Mouse (Mus musculus) bone marrow, adult 2 months (tissue): ENCODE measurements around the gene Qpct. TPM values are rescaled to one million over a fixed set of nuclear protein-coding genes. Genes with fewer than 3 reads are reported as not detected.
"Not testable (repeated sequence)": the region's sequence is repeated elsewhere in the genome, so short reads cannot be mapped to it uniquely, and the experiment has no call there.

ENCODE experiments used
- H3K27ac ChIP-seq: fragments of 200-500 bp; 2 replicates; pipeline ENCODE4 v1.5.1; 2012; ENCODE audit warnings: low read depth, mild to moderate bottlenecking, control low read depth, inconsistent platforms, low read length; ENCODE audit not compliant: control insufficient read depth, poor library complexity, insufficient read depth
- H3K4me1 ChIP-seq: fragments of 200-500 bp; 2 replicates; pipeline ENCODE4 v1.6.1; 2011; ENCODE audit warnings: low read length; ENCODE audit not compliant: control insufficient read depth, insufficient read depth
- H3K4me3 ChIP-seq: fragments of 200-500 bp; replicated peaks from 2 replicates; pipeline ENCODE3; 2011; ENCODE audit warnings: mild to moderate bottlenecking, low read depth, low read length, control low read depth; ENCODE audit not compliant: control insufficient read depth
- CTCF ChIP-seq: fragments of 200-500 bp; IDR thresholded peaks from 2 replicates; pipeline ENCODE4 v1.5.1; 2011; ENCODE audit warnings: low read length, control low read depth; ENCODE audit not compliant: control insufficient read depth, insufficient read depth
- POLR2A ChIP-seq: fragments of 200-500 bp; IDR thresholded peaks from 2 replicates; pipeline ENCODE4 v1.6.1; 2011; ENCODE audit warnings: low read depth, mild to moderate bottlenecking, control low read depth, low read length, borderline replicate concordance; ENCODE audit not compliant: control insufficient read depth
- WGBS: fragments of 180-500 bp; shearing (Covaris S2); methylation state at CpG from one replicate; pipeline ENCODE4 v1.1.7; 2018; 5-methylcytosine and 5-hydroxymethylcytosine counted together
- polyA plus RNA-seq: library from polyadenylated mRNA; stranded (reverse); fragments of >200 nt; gene quantifications from 2 replicates; pipeline ENCODE4 v1.2.4, GENCODE M21; 2011; ENCODE audit warnings: low replicate concordance; ENCODE audit not compliant: missing spikeins, insufficient read depth, insufficient read length

The Qpct gene
- polyA plus RNA-seq, 1 experiment = 1.7 TPM

DNA sequence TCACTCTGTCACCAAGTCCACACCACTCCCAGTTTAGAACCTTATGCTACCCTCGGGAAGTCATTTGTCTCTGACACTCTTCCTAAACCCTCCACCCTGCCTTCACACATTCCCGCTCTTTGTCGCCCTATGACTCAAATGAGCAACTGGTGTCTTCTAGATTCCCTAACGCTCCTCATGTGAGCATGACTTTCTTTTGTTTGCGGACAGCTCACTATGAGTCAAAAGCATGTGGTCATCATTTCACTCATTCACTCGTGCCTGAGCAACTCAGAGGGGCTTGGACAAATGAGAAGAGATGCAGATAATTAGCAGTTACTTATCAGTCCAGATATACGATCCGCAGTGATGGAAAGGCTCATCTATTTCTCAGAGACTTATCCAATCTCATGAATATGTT lies 26.5 kb downstream of the Qpct start:
- 87% methylated on average over 8 of the region's 8 CpGs for WGBS
- TF ChIP-seq POLR2A (no peak), CTCF (no peak)
- Histone ChIP-seq H3K4me1 (no peaks in the 10 kb centered on the region), H3K27ac (no peak overlapping the region), H3K4me3 (no peak overlapping the region)

- H3K4me3 ChIP-seq = no peak overlapping the region
- H3K4me1 ChIP-seq = no peaks in the 10 kb centered on the region; the same call in 1 of the 2 replicates
- TF ChIP-seq POLR2A (no peak), CTCF (no peak)
- WGBS = 10% methylated on average over 1 of the region's 1 CpGs
- no peak overlapping the region for H3K27ac ChIP-seq
Observed at GRCm38 (mm10) chr17:79091710-79092109, 40.0 kb downstream of the Qpct start.

GRCm38 (mm10) chr17:79093286-79093975 lies 41.7 kb downstream of the Qpct start:
- Histone ChIP-seq H3K27ac (no peak overlapping the region), H3K4me3 (no peak overlapping the region), H3K4me1 (no peaks in the 10 kb centered on the region; the same call in 1 of the 2 replicates)
- TF ChIP-seq POLR2A = no peak
- no peak for TF ChIP-seq CTCF
- WGBS = 67% methylated on average over 5 of the region's 5 CpGs

- Histone ChIP-seq H3K4me3 (no peak overlapping the region), H3K4me1 (no peaks in the 10 kb centered on the region; the same call in 1 of the 2 replicates), H3K27ac (no peak overlapping the region)
- TF ChIP-seq POLR2A (no peak), CTCF (no peak)
- WGBS = 5% methylated on average over 2 of the region's 2 CpGs
Observed at GRCm38 (mm10) chr17:79095624-79096023, 43.9 kb downstream of the Qpct start.

DNA sequence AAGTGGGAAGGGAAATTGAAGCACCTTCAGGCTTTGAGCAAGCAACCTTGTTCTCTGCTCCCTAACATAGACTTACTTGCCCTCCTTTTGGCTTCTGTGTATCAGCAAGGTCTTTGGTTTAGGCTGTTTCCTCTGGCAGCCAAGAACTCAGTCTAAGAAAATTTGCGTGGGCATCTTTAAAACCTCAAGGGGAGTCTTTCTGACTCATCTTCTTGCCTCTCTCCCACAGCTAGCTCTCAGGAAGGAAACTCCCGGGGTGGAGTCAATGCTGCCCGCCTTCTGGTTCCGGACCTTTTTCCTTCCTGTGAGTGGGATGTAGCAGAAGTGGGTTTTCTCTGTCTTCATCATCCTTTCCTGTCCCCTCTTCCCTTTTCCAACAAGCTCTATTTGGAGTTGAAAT lies 48.2 kb downstream of the Qpct start:
- Histone ChIP-seq H3K4me3 (no peak overlapping the region), H3K27ac (no peak overlapping the region), H3K4me1 (no peaks in the 10 kb centered on the region; the same call in 1 of the 2 replicates)
- WGBS = 26% methylated on average over 4 of the region's 4 CpGs
- TF ChIP-seq CTCF (no peak), POLR2A (no peak)

DNA sequence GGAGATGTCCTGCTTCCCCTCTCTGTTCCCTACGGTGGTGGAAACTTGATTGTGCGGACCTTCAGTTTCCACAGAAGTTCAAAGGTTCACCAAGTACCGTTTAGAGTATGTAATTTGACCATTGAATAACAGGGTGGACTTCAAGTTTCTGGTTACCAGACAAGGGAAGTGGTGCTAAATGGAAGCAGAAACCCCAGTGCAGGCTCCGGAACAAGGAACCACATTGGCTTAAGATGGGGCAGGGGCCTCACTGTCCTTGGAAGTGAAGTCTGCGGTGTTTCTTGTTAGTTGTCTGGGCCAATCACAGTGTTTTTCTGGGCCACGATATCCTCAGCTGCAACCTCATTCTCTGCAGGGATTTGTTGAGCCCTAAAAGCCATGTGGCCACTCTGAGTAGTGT lies 56.5 kb downstream of the Qpct start:
- Histone ChIP-seq H3K4me3 (no peak overlapping the region), H3K4me1 (no peaks in the 10 kb centered on the region), H3K27ac (no peak overlapping the region)
- 63% methylated on average over 6 of the region's 6 CpGs for WGBS
- TF ChIP-seq CTCF (no peak), POLR2A (no peak)

DNA sequence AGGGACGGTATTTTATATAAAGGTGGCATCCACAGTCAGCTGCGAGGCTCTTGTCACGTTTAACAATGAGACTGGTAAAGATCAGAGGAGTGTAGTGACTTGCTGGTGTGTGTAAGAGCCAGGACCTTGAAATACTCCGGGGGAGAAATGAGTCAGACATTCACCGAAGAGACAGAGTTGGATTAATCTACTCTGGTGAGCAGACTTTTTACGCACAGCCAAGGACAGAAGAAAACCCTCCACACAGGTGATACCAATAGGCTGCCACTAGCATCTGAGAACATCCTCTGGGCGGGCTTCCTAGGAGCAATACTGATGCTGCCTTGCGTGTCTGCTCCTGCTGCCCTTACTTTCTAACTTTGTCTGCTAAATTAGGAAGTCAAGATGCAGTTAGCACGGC lies 57.9 kb downstream of the Qpct start:
- no peak for TF ChIP-seq POLR2A
- no peak for TF ChIP-seq CTCF
- WGBS = 79% methylated on average over 9 of the region's 9 CpGs
- Histone ChIP-seq H3K4me3 (no peak overlapping the region), H3K27ac (no peak overlapping the region), H3K4me1 (no peaks in the 10 kb centered on the region)

GRCm38 (mm10) chr17:79110936-79111348 lies 59.2 kb downstream of the Qpct start:
- Histone ChIP-seq H3K4me3 (no peak overlapping the region), H3K4me1 (no peaks in the 10 kb centered on the region), H3K27ac (no peak overlapping the region)
- TF ChIP-seq POLR2A (no peak), CTCF (peak; percentile 62)
- 19% methylated on average over 5 of the region's 5 CpGs for WGBS

DNA sequence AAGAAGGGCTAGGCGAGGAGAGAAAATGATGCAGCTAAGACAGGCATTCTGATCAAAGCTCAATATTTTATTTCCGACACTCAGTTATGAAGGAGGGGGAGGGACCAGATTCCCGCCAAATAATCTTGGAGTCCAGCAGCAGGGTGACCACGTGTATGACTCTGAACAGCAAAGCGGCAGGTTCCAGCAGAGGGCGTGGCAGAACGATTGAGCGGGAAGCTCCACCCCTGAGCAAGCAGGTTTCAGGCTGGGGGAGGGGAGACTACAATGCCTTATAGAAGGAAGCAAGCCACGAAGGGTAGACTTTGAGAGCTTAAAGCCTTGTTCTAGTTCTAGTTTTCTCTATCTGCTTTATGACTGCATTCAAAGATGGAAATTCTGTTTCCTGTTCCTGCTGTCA lies 63.5 kb downstream of the Qpct start:
- not testable (repeated sequence) for H3K4me1 ChIP-seq, H3K27ac ChIP-seq, H3K4me3 ChIP-seq
- WGBS = 33% methylated on average over 9 of the region's 9 CpGs
